Mouse (Mus musculus): Measurements from ENCODE around the gene Dnase2b.

- TF ChIP-seq CTCF (IDR thresholded peaks at IDR 0.05; ENCODE audit: low read depth) (no peak), EP300 (IDR thresholded peaks at IDR 0.05; ENCODE audit: low read depth) (no peak)
These were observed 46.5 kb upstream of the Dnase2b start for GRCm38 (mm10) chr3:146661907-146662306.
